13 mouse cellular contexts compared by ENCODE assay signal in genomic region chr9:57646551-57647103, GRCm38 (mm10). TPM values are rescaled to one million over a fixed set of nuclear protein-coding genes. Genes with fewer than 3 reads are reported as not detected.
DNase-seq lines count a peak whose midpoint lies in the region; ATAC-seq and TF ChIP-seq lines count a peak whose summit lies in the region.
"Had no signal": no experiment of that assay in that cellular context is flagged by ENCODE, and none has a peak within 500 bp of the region (broad histone marks: within the 10 kb centered on the region; RNA-seq: fewer than 3 reads in every experiment).

No protein-coding gene starts in this region.

- H3K4me1 ChIP-seq in heart, postnatal 0 days (ENCODE audit: control insufficient read depth, insufficient read depth), result peaks cover 30% of the 10 kb centered on the region
- H3K4me1 ChIP-seq in kidney, embryonic 14.5 days (ENCODE audit: control insufficient read depth, insufficient read depth, low read length), result peaks cover 25% of the 10 kb centered on the region

- peak overlapping the region; percentile 2; the same call in 1 of the 2 replicates for H3K27ac ChIP-seq in heart, postnatal 0 days (ENCODE audit: low read depth)
- no peak overlapping the region for H3K27ac ChIP-seq in kidney, embryonic 14.5 days (ENCODE audit: low read depth, low read length)
- H3K27ac ChIP-seq: forebrain, embryonic 12.5 days had no signal

- no peak for ATAC-seq in heart, postnatal 0 days (ENCODE audit: insufficient read depth, low read depth)
- ATAC-seq in granulocyte monocyte progenitor cell, adult 5-6 weeks (replicated peaks; ENCODE audit: poor library complexity, severe bottlenecking), result peak; percentile 74
- peak; percentile 57 for ATAC-seq in megakaryocyte progenitor cell, adult 5-6 weeks (replicated peaks; ENCODE audit: poor library complexity)
- no peak for ATAC-seq in kidney, embryonic 14.5 days (ENCODE audit: low FRiP score, low TSS enrichment)

- no peak for TF ChIP-seq CTCF in heart, postnatal 0 days (IDR thresholded peaks at IDR 0.05; ENCODE audit: low read depth)

- no peak overlapping the region for H3K9ac ChIP-seq in heart, postnatal 0 days (replicated peaks; ENCODE audit: low read depth, low read length)
- no peak overlapping the region for H3K9ac ChIP-seq in kidney, embryonic 14.5 days (ENCODE audit: low read depth, low read length)

- no peaks in the 10 kb centered on the region for H3K27me3 ChIP-seq in heart, postnatal 0 days (ENCODE audit: control insufficient read depth, insufficient read depth, low read length)
- H3K27me3 ChIP-seq in kidney, embryonic 14.5 days (ENCODE audit: control insufficient read depth, insufficient read depth, low read length), result no peaks in the 10 kb centered on the region

- no peaks in the 10 kb centered on the region for H3K36me3 ChIP-seq in heart, postnatal 0 days (replicated peaks; ENCODE audit: control insufficient read depth, insufficient read depth, low read length)
- H3K36me3 ChIP-seq in kidney, embryonic 14.5 days (ENCODE audit: control insufficient read depth, insufficient read depth, low read length), result peaks cover 6% of the 10 kb centered on the region

- TF ChIP-seq EP300 in heart, postnatal 0 days (IDR thresholded peaks at IDR 0.05; ENCODE audit: low read depth), result no peak

- no peak overlapping the region for H3K4me2 ChIP-seq in heart, postnatal 0 days (ENCODE audit: low read depth, low read length)
- no peak overlapping the region for H3K4me2 ChIP-seq in kidney, embryonic 14.5 days (replicated peaks; ENCODE audit: low read depth, low read length)

- H3K9me3 ChIP-seq in heart, postnatal 0 days (replicated peaks; ENCODE audit: control insufficient read depth, low read length), result no peaks in the 10 kb centered on the region
- H3K9me3 ChIP-seq in kidney, embryonic 14.5 days (ENCODE audit: control insufficient read depth, low read length), result no peaks in the 10 kb centered on the region
- H3K9me3 ChIP-seq: forebrain, embryonic 12.5 days had no signal

- DNase-seq in heart, postnatal 0 days (ENCODE audit: low spot score), result no peak
- DNase-seq in heart, postnatal 4 days, result no peak
- peak; percentile 86 for DNase-seq in CD4-positive helper T cell, adult 2 months (ENCODE audit: low read depth, low spot score)
- DNase-seq in urinary bladder, postnatal 14 days (ENCODE audit: low spot score), result no peak
- no peak for DNase-seq in layer of hippocampus, postnatal 14 days (ENCODE audit: low spot score in 2 of 2)

- no peak overlapping the region for H3K4me3 ChIP-seq in heart, postnatal 0 days (ENCODE audit: low read depth, low read length)
- no peak overlapping the region for H3K4me3 ChIP-seq in kidney, embryonic 14.5 days (ENCODE audit: low read length)
- H3K4me3 ChIP-seq: forebrain, embryonic 12.5 days had no signal

- WGBS in heart, postnatal 0 days, result 70% methylated on average over 12 of the region's 12 CpGs
- WGBS in kidney, embryonic 14.5 days, result 65% methylated on average over 12 of the region's 12 CpGs

RNA-seq across cellular contexts. Expression of gene Csk, which starts 6.8 kb away (rescaled TPM):
- 44.6 and 54.2 TPM in 2 replicates for total RNA-seq in heart, postnatal 0 days (2014; rRNA removed; ENCODE audit: low replicate concordance)
- polyA plus RNA-seq in heart, postnatal 0 days (2015; fragmentation: Nextera tagmentation; extraction: Ambion mirVana), result 10.8 and 13.9 TPM in 2 replicates
- total RNA-seq in heart, postnatal 4 days (2021), result 10 to 100 TPM; 42.1 to 47.0 TPM
- 86.9 and 92.3 TPM in 2 replicates for total RNA-seq in granulocyte monocyte progenitor cell, adult 5-6 weeks (2014; fragmentation: Nextera tagmentation)
- 83.8 and 113 TPM in 2 replicates for total RNA-seq in granulocyte monocyte progenitor cell, adult 5-6 weeks (2017)
- 58.6 and 71.3 TPM in 2 replicates for total RNA-seq in megakaryocyte progenitor cell, adult 5-6 weeks (2015)
- 119 and 152 TPM in 2 replicates for total RNA-seq in megakaryocyte progenitor cell, adult 5-6 weeks (2017)
- polyA plus RNA-seq in kidney, embryonic 14.5 days (2014; fragmentation: Nextera tagmentation; extraction: Ambion mirVana), result 24.3 and 26.1 TPM in 2 replicates
- total RNA-seq in layer of hippocampus, postnatal 14 days (2021), result 10 to 100 TPM; 41.6 to 49.5 TPM

RNA-seq across cellular contexts. Expression of gene Lman1l, which starts 26.1 kb away (rescaled TPM):
- 0.15 TPM in 1 of 2 replicates, not detected in the other for total RNA-seq in heart, postnatal 0 days (2014; rRNA removed; ENCODE audit: low replicate concordance)
- polyA plus RNA-seq in heart, postnatal 0 days (2015; fragmentation: Nextera tagmentation; extraction: Ambion mirVana), result not detected in 2 replicates
- total RNA-seq in heart, postnatal 4 days (2021), result not detected
- total RNA-seq in granulocyte monocyte progenitor cell, adult 5-6 weeks (2014; fragmentation: Nextera tagmentation), result not detected in 2 replicates
- total RNA-seq in granulocyte monocyte progenitor cell, adult 5-6 weeks (2017), result not detected in 2 replicates
- not detected in 2 replicates for total RNA-seq in megakaryocyte progenitor cell, adult 5-6 weeks (2015)
- total RNA-seq in megakaryocyte progenitor cell, adult 5-6 weeks (2017), result not detected in 2 replicates
- polyA plus RNA-seq in kidney, embryonic 14.5 days (2014; fragmentation: Nextera tagmentation; extraction: Ambion mirVana), result not detected in 2 replicates
- total RNA-seq in layer of hippocampus, postnatal 14 days (2021), result not detected
- polyA plus RNA-seq: cortical plate, adult 2 months; forebrain, embryonic 12.5 days; heart, embryonic 16.5 days; lung, embryonic 16.5 days had no signal

RNA-seq across cellular contexts. Expression of gene Cyp1a2, which starts 36.9 kb away (rescaled TPM):
- total RNA-seq in heart, postnatal 0 days (2014; rRNA removed; ENCODE audit: low replicate concordance), result not detected in 2 replicates
- polyA plus RNA-seq in heart, postnatal 0 days (2015; fragmentation: Nextera tagmentation; extraction: Ambion mirVana), result not detected in 2 replicates
- not detected for total RNA-seq in heart, postnatal 4 days (2021)
- total RNA-seq in granulocyte monocyte progenitor cell, adult 5-6 weeks (2014; fragmentation: Nextera tagmentation), result not detected in 2 replicates
- not detected in 2 replicates for total RNA-seq in granulocyte monocyte progenitor cell, adult 5-6 weeks (2017)
- total RNA-seq in megakaryocyte progenitor cell, adult 5-6 weeks (2015), result not detected in 2 replicates
- total RNA-seq in megakaryocyte progenitor cell, adult 5-6 weeks (2017), result not detected in 2 replicates
- not detected in 2 replicates for polyA plus RNA-seq in kidney, embryonic 14.5 days (2014; fragmentation: Nextera tagmentation; extraction: Ambion mirVana)
- not detected for total RNA-seq in layer of hippocampus, postnatal 14 days (2021)
- polyA plus RNA-seq: cortical plate, adult 2 months; forebrain, embryonic 12.5 days; large intestine, adult 2 months; lung, embryonic 16.5 days had no signal

RNA-seq across cellular contexts. Expression of gene Cplx3, which starts 40.5 kb away (rescaled TPM):
- total RNA-seq in heart, postnatal 0 days (2014; rRNA removed; ENCODE audit: low replicate concordance), result not detected in 2 replicates
- polyA plus RNA-seq in heart, postnatal 0 days (2015; fragmentation: Nextera tagmentation; extraction: Ambion mirVana), result 0.07 TPM in 1 of 2 replicates, not detected in the other
- total RNA-seq in heart, postnatal 4 days (2021), result not detected
- not detected in 2 replicates for total RNA-seq in granulocyte monocyte progenitor cell, adult 5-6 weeks (2014; fragmentation: Nextera tagmentation)
- total RNA-seq in granulocyte monocyte progenitor cell, adult 5-6 weeks (2017), result not detected in 2 replicates
- not detected in 2 replicates for total RNA-seq in megakaryocyte progenitor cell, adult 5-6 weeks (2015)
- total RNA-seq in megakaryocyte progenitor cell, adult 5-6 weeks (2017), result not detected in 2 replicates
- not detected in 2 replicates for polyA plus RNA-seq in kidney, embryonic 14.5 days (2014; fragmentation: Nextera tagmentation; extraction: Ambion mirVana)
- 1 to 10 TPM; 2.4 to 3.2 TPM for total RNA-seq in layer of hippocampus, postnatal 14 days (2021)
- polyA plus RNA-seq: heart, embryonic 16.5 days; large intestine, adult 2 months; lung, embryonic 16.5 days had no signal

RNA-seq across cellular contexts. Expression of gene Cyp1a1, which starts 41.1 kb away (rescaled TPM):
- total RNA-seq in heart, postnatal 0 days (2014; rRNA removed; ENCODE audit: low replicate concordance), result not detected in 2 replicates
- polyA plus RNA-seq in heart, postnatal 0 days (2015; fragmentation: Nextera tagmentation; extraction: Ambion mirVana), result 0.05 TPM in 1 of 2 replicates, not detected in the other
- not detected for total RNA-seq in heart, postnatal 4 days (2021)
- not detected in 2 replicates for total RNA-seq in granulocyte monocyte progenitor cell, adult 5-6 weeks (2014; fragmentation: Nextera tagmentation)
- total RNA-seq in granulocyte monocyte progenitor cell, adult 5-6 weeks (2017), result not detected in 2 replicates
- total RNA-seq in megakaryocyte progenitor cell, adult 5-6 weeks (2015), result 0.39 TPM in 1 of 2 replicates, not detected in the other
- 0.20 TPM in 1 of 2 replicates, not detected in the other for total RNA-seq in megakaryocyte progenitor cell, adult 5-6 weeks (2017)
- 0.08 and 0.11 TPM in 2 replicates for polyA plus RNA-seq in kidney, embryonic 14.5 days (2014; fragmentation: Nextera tagmentation; extraction: Ambion mirVana)
- total RNA-seq in layer of hippocampus, postnatal 14 days (2021), result under 1 TPM; 0.14 to 0.28 TPM
- polyA plus RNA-seq: forebrain, embryonic 12.5 days; heart, embryonic 16.5 days; lung, embryonic 16.5 days had no signal

Comparison
In these comparisons a context has a peak if more than half of its experiments do, and no peak if none do; other contexts are left out.
1. ATAC-seq: peak in granulocyte monocyte progenitor cell, adult 5-6 weeks (single experiment) and megakaryocyte progenitor cell, adult 5-6 weeks (single experiment); none in heart, postnatal 0 days (single experiment) and kidney, embryonic 14.5 days (single experiment).